Mouse (Mus musculus): ENCODE measurements around the gene Csnk2a2. TPM values are rescaled to one million over a fixed set of nuclear protein-coding genes. Genes with fewer than 3 reads are reported as not detected.

Csnk2a2 gene
- polyA plus RNA-seq, 1 experiment = 119 TPM

DNA sequence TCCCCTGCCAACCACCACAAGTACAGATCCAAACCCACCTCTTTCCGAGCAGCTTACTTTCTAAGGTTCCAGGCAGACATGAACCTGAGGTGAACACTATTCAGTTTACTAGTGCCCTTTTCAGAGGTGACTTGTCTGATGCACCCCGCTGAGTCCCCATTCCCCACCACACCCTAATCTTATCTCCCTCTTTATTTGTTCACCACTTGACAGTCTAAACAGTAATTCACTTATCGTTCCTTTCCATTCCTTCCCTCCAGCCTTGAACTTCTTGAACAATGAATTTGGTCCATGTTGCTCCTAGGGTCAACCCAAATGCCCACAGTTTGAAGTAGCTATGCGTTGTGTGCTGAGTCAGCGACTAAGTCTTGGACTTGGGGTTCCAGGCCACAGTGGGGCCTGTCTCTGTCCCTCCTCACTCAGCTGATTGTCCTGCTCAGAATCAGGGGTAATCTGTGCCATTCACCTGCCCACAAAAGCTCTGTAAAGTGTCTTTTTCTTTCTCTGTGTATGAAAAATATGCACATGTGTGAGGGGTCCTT is 49.6 kb downstream of the Csnk2a2 start:
- Histone ChIP-seq H3K4me1 (ENCODE audit: control insufficient read depth, insufficient read depth, low read length) (no peaks in the 10 kb centered on the region), H3K4me3 (ENCODE audit: insufficient read depth, low read length) (no peak overlapping the region), H3K27ac (ENCODE audit: insufficient read depth, low read length) (no peak overlapping the region)
- TF ChIP-seq CTCF (IDR thresholded peaks at IDR 0.05; ENCODE audit: borderline replicate concordance, insufficient read depth, low read length) = no peak
- TF ChIP-seq POLR2A (IDR thresholded peaks at IDR 0.05; ENCODE audit: low read depth, low read length) = no peak

DNA sequence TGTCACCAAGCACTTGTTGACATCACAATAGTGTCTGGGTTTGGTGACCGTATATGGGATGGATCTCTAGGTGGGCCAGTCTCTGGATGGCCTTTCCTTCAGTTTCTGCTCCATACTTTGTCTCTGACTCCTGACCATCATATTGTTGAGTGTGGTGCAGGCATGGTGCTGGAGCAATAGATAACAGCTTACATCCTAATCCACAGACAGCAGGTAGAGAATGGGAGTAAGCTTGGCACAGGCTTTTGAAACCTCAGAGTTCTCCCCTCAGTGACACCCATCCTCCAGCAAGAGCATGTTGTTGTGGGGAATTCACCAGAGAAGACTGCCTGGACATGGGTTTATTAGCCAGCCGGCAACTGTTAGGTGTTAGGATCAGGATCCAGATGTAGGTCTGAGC is 50.4 kb downstream of the Csnk2a2 start:
- Histone ChIP-seq H3K27ac (ENCODE audit: insufficient read depth, low read length) (no peak overlapping the region), H3K4me3 (ENCODE audit: insufficient read depth, low read length) (no peak overlapping the region), H3K4me1 (ENCODE audit: control insufficient read depth, insufficient read depth, low read length) (no peaks in the 10 kb centered on the region)
- TF ChIP-seq POLR2A (IDR thresholded peaks at IDR 0.05; ENCODE audit: low read depth, low read length) (no peak), CTCF (IDR thresholded peaks at IDR 0.05; ENCODE audit: borderline replicate concordance, insufficient read depth, low read length) (no peak)

GRCm38 (mm10) chr8:95437341-95437992 is 52.4 kb downstream of the Csnk2a2 start:
- Histone ChIP-seq H3K4me3 (ENCODE audit: insufficient read depth, low read length) (no peak overlapping the region), H3K4me1 (ENCODE audit: control insufficient read depth, insufficient read depth, low read length) (peaks cover 8% of the 10 kb centered on the region), H3K27ac (ENCODE audit: insufficient read depth, low read length) (no peak overlapping the region)
- TF ChIP-seq POLR2A (IDR thresholded peaks at IDR 0.05; ENCODE audit: low read depth, low read length) (no peak), CTCF (IDR thresholded peaks at IDR 0.05; ENCODE audit: borderline replicate concordance, insufficient read depth, low read length) (no peak)

DNA sequence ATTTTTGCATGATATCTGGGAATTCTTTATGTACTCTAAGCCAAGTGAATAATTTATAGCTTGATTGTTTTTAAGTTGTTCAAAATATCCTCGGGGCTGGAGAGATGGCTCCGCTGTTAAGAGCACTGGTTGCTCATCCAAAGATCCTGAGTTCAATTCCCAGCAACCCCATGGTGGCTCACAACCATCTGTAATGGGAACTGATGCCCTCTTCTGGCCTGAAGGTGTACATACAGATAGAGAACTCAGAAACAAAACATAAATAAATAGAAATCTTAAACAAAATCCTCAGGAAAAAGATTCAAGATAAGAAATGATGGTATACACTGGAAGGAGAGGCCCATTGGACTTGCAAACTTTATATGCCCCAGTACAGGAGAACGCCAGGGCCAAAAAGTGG is 53.9 kb downstream of the Csnk2a2 start:
- peaks cover 8% of the 10 kb centered on the region for H3K4me1 ChIP-seq (ENCODE audit: control insufficient read depth, insufficient read depth, low read length)
- no peak overlapping the region for H3K27ac ChIP-seq (ENCODE audit: insufficient read depth, low read length)
- TF ChIP-seq POLR2A (IDR thresholded peaks at IDR 0.05; ENCODE audit: low read depth, low read length) (no peak), CTCF (IDR thresholded peaks at IDR 0.05; ENCODE audit: borderline replicate concordance, insufficient read depth, low read length) (no peak)
- H3K4me3 ChIP-seq (ENCODE audit: insufficient read depth, low read length) = no peak overlapping the region

GRCm38 (mm10) chr8:95435471-95435870 is 54.4 kb downstream of the Csnk2a2 start:
- TF ChIP-seq POLR2A (IDR thresholded peaks at IDR 0.05; ENCODE audit: low read depth, low read length) (no peak), CTCF (IDR thresholded peaks at IDR 0.05; ENCODE audit: borderline replicate concordance, insufficient read depth, low read length) (no peak)
- H3K4me1 ChIP-seq (ENCODE audit: control insufficient read depth, insufficient read depth, low read length) = peaks cover 8% of the 10 kb centered on the region
- H3K27ac ChIP-seq (ENCODE audit: insufficient read depth, low read length) = no peak overlapping the region
- no peak overlapping the region for H3K4me3 ChIP-seq (ENCODE audit: insufficient read depth, low read length)

- Histone ChIP-seq H3K27ac (ENCODE audit: insufficient read depth, low read length) (peak within 1 kb of the TSS; percentile 54; the same call in 1 of the 2 replicates), H3K4me3 (ENCODE audit: insufficient read depth, low read length) (peak within 1 kb of the TSS; percentile 86), H3K4me1 (ENCODE audit: control insufficient read depth, insufficient read depth, low read length) (peaks cover 8% of the 10 kb centered on the region)
- no peak for TF ChIP-seq CTCF (IDR thresholded peaks at IDR 0.05; ENCODE audit: borderline replicate concordance, insufficient read depth, low read length)
- TF ChIP-seq POLR2A (IDR thresholded peaks at IDR 0.05; ENCODE audit: low read depth, low read length) = peak; percentile 86
These were observed 55.0 kb downstream of the Csnk2a2 start, which contains the start of gene Cfap20 for GRCm38 (mm10) chr8:95434686-95435439. Cfap20 (minus strand) TSS chr8:95434869.

GRCm38 (mm10) chr8:95434233-95434632 is 55.6 kb downstream of the Csnk2a2 start:
- Histone ChIP-seq H3K4me3 (ENCODE audit: insufficient read depth, low read length) (peak overlapping the region; percentile 86), H3K4me1 (ENCODE audit: control insufficient read depth, insufficient read depth, low read length) (peaks cover 8% of the 10 kb centered on the region)
- TF ChIP-seq POLR2A (IDR thresholded peaks at IDR 0.05; ENCODE audit: low read depth, low read length) = no peak
- no peak for TF ChIP-seq CTCF (IDR thresholded peaks at IDR 0.05; ENCODE audit: borderline replicate concordance, insufficient read depth, low read length)

GRCm38 (mm10) chr8:95433124-95433523 is 56.7 kb downstream of the Csnk2a2 start:
- Histone ChIP-seq H3K27ac (ENCODE audit: insufficient read depth, low read length) (no peak overlapping the region), H3K4me3 (ENCODE audit: insufficient read depth, low read length) (peak overlapping the region; percentile 86), H3K4me1 (ENCODE audit: control insufficient read depth, insufficient read depth, low read length) (peaks cover 15% of the 10 kb centered on the region)
- TF ChIP-seq POLR2A (IDR thresholded peaks at IDR 0.05; ENCODE audit: low read depth, low read length) = no peak
- no peak for TF ChIP-seq CTCF (IDR thresholded peaks at IDR 0.05; ENCODE audit: borderline replicate concordance, insufficient read depth, low read length)

More at GRCm38 (mm10) chr8:95434233-95434632, 55.6 kb downstream of the Csnk2a2 start:
- peak overlapping the region; percentile 54; the same call in 1 of the 2 replicates for H3K27ac ChIP-seq (ENCODE audit: insufficient read depth, low read length)

DNA sequence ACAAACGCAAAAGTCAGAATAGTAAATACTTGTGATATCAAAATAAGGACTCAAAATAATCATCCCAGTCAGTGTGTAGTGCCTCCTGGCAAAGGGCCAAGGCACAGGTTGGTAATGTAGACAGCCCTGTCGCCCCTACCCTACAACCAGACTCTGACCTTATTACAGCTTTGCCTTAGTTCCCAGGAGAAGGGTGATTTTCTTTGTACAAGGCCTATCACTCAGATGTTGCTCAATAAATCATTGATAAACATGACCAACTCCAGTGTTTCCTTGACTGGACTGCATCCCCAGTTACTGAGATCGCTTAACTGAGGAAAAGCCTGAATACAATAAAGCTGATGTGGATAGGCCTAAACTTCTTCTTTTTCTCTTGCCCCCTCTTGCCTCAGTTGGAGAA is 57.4 kb downstream of the Csnk2a2 start:
- no peak overlapping the region for H3K4me3 ChIP-seq (ENCODE audit: insufficient read depth, low read length)
- H3K27ac ChIP-seq (ENCODE audit: insufficient read depth, low read length) = no peak overlapping the region
- peaks cover 21% of the 10 kb centered on the region for H3K4me1 ChIP-seq (ENCODE audit: control insufficient read depth, insufficient read depth, low read length)
- TF ChIP-seq POLR2A (IDR thresholded peaks at IDR 0.05; ENCODE audit: low read depth, low read length) (no peak), CTCF (IDR thresholded peaks at IDR 0.05; ENCODE audit: borderline replicate concordance, insufficient read depth, low read length) (no peak)

- TF ChIP-seq CTCF (IDR thresholded peaks at IDR 0.05; ENCODE audit: borderline replicate concordance, insufficient read depth, low read length) (no peak), POLR2A (IDR thresholded peaks at IDR 0.05; ENCODE audit: low read depth, low read length) (no peak)
- Histone ChIP-seq H3K4me1 (ENCODE audit: control insufficient read depth, insufficient read depth, low read length) (peaks cover 26% of the 10 kb centered on the region), H3K27ac (ENCODE audit: insufficient read depth, low read length) (peak overlapping the region; percentile 1; the same call in 1 of the 2 replicates), H3K4me3 (ENCODE audit: insufficient read depth, low read length) (no peak overlapping the region)
These were observed 59.9 kb downstream of the Csnk2a2 start for GRCm38 (mm10) chr8:95429945-95430344.
